Mouse (Mus musculus) CH12.LX (cell line): ENCODE measurements around the gene Rims1. TPM values are rescaled to one million over a fixed set of nuclear protein-coding genes. Genes with fewer than 3 reads are reported as not detected.

Experiments used
- DNase-seq: peaks from one replicate; pipeline ENCODE4 v3.0.0-alpha.2; 2013; ENCODE audit errors: extremely low read depth
- H3K27ac ChIP-seq: 2 replicates; pipeline ENCODE4 v1.5.1; 2012; ENCODE audit warnings: low read depth, mild to moderate bottlenecking, control low read depth, moderate library complexity; ENCODE audit not compliant: insufficient read depth
- H3K27me3 ChIP-seq: replicated peaks from 2 replicates; pipeline ENCODE3; 2012; ENCODE audit warnings: inconsistent platforms
- H3K36me3 ChIP-seq, 2 experiments: replicated peaks in 1 of 2; 2 replicates each; pipeline versions ENCODE3 to v1.6.1; 2012; ENCODE audit warnings: inconsistent platforms in 1 of 2, low read length in 1 of 2, mild to moderate bottlenecking in 1 of 2, mixed read lengths in 1 of 2, moderate library complexity in 1 of 2; ENCODE audit not compliant: control insufficient read depth in 1 of 2, insufficient read depth in 1 of 2
- H3K4me1 ChIP-seq, 2 experiments: 2 replicates each; pipeline ENCODE4 v1.6.1; 2012; ENCODE audit warnings: inconsistent platforms in 1 of 2, moderate library complexity in 1 of 2; ENCODE audit not compliant: insufficient read depth in 2 of 2, control insufficient read depth in 1 of 2
- H3K4me2 ChIP-seq: 2 replicates; pipeline ENCODE4 v1.6.1; 2012; ENCODE audit warnings: low read depth, mild to moderate bottlenecking, control low read depth; ENCODE audit not compliant: poor library complexity, insufficient read depth, severe bottlenecking
- H3K4me3 ChIP-seq, 3 experiments: fragments of 150-350 bp in 1 of 3; sonication (generic) in 1 of 3; replicated peaks in 1 of 3; 2 replicates each; pipeline versions ENCODE3 to v1.5.1; 2011 to 2012; ENCODE audit warnings: low read depth in 2 of 3, low read length in 2 of 3, mild to moderate bottlenecking in 2 of 3, moderate library complexity in 2 of 3, control low read depth in 1 of 3, improper control_type of control experiment in 1 of 3, inconsistent platforms in 1 of 3, mixed read lengths in 1 of 3; ENCODE audit not compliant: poor library complexity in 1 of 3
- H3K79me2 ChIP-seq: replicated peaks from 2 replicates; pipeline ENCODE4 v1.6.1; 2012; ENCODE audit warnings: mild to moderate bottlenecking, moderate library complexity; ENCODE audit not compliant: control insufficient read depth, poor library complexity, insufficient read depth, severe bottlenecking; ENCODE audit errors: extremely low read depth
- H3K9ac ChIP-seq: 2 replicates; pipeline ENCODE4 v1.6.1; 2012; ENCODE audit warnings: low read depth, mild to moderate bottlenecking, control low read depth, moderate library complexity; ENCODE audit not compliant: insufficient read depth
- H3K9me3 ChIP-seq: replicated peaks from 2 replicates; pipeline ENCODE3; 2012; ENCODE audit warnings: low read length, inconsistent platforms, mixed read lengths
- BHLHE40 ChIP-seq: IDR thresholded peaks from 2 replicates; pipeline ENCODE4 v1.6.1; 2011; ENCODE audit warnings: mild to moderate bottlenecking, low read depth, low read length, improper control_type of control experiment
- CHD1 ChIP-seq: IDR thresholded peaks from 2 replicates; pipeline ENCODE4 v1.6.1; 2012; ENCODE audit warnings: low read depth, low read length, improper control_type of control experiment, inconsistent platforms
- ETS1 ChIP-seq: conservative IDR thresholded peaks from 2 replicates; pipeline ENCODE4 v1.6.1; 2012; ENCODE audit warnings: low read depth, mild to moderate bottlenecking, inconsistent platforms, low read length, improper control_type of control experiment, moderate library complexity
- HCFC1 ChIP-seq: IDR thresholded peaks from 2 replicates; pipeline ENCODE4 v1.6.1; 2012; ENCODE audit warnings: low read depth, mild to moderate bottlenecking, inconsistent platforms, low read length, improper control_type of control experiment
- JUND ChIP-seq: conservative IDR thresholded peaks from 2 replicates; pipeline ENCODE4 v1.6.1; 2011; ENCODE audit warnings: low read depth, low read length, improper control_type of control experiment
- MAFK ChIP-seq: IDR thresholded peaks from 2 replicates; pipeline ENCODE4 v1.6.1; 2011; ENCODE audit warnings: low read length, improper control_type of control experiment; ENCODE audit not compliant: insufficient replicate concordance
- MAZ ChIP-seq: IDR thresholded peaks from 2 replicates; pipeline ENCODE4 v1.6.1; 2012; ENCODE audit warnings: low read depth, mild to moderate bottlenecking, inconsistent platforms, low read length, improper control_type of control experiment, moderate library complexity
- NRF1 ChIP-seq: IDR thresholded peaks from 2 replicates; pipeline ENCODE4 v1.6.1; 2014; ENCODE audit warnings: low read depth, mild to moderate bottlenecking, inconsistent platforms, low read length, improper control_type of control experiment, moderate library complexity
- POLR2A ChIP-seq: IDR thresholded peaks from 2 replicates; pipeline ENCODE4 v1.6.1; 2011; ENCODE audit warnings: low read depth, mild to moderate bottlenecking, improper control_type of control experiment, low read length
- RAD21 ChIP-seq: IDR thresholded peaks from 2 replicates; pipeline ENCODE4 v1.6.1; 2011; ENCODE audit warnings: low read depth, mild to moderate bottlenecking, low read length, improper control_type of control experiment, moderate library complexity
- SIN3A ChIP-seq: IDR thresholded peaks from 2 replicates; pipeline ENCODE4 v1.6.1; 2012; ENCODE audit warnings: low read length, improper control_type of control experiment, inconsistent platforms
- SMC3 ChIP-seq: IDR thresholded peaks from 2 replicates; pipeline ENCODE4 v1.6.1; 2011; ENCODE audit warnings: low read depth, low read length, improper control_type of control experiment
- USF1 ChIP-seq: IDR thresholded peaks from 2 replicates; pipeline ENCODE4 v1.6.1; 2014; ENCODE audit warnings: low read depth, mild to moderate bottlenecking, inconsistent platforms, low read length, improper control_type of control experiment
- ZNF384 ChIP-seq: IDR thresholded peaks from 2 replicates; pipeline ENCODE4 v1.6.1; 2012; ENCODE audit warnings: low read depth, low read length, improper control_type of control experiment, inconsistent platforms
- dilution Hi-C: fragments of 300-500 bp; cut with MboI; formaldehyde crosslinking; loops from 2 replicates; pipeline ENCODE4 v1.14.3; 2020; ENCODE audit warnings: low sequenced_read_pairs; ENCODE audit not compliant: extremely low pct_unique_long_range_greater_than_20kb, extremely low pct_ligation_motif_present
- in situ Hi-C: fragments of 300-500 bp; cut with MboI; formaldehyde crosslinking; loops from 3 replicates; pipeline ENCODE4 v1.14.3; 2019; ENCODE audit warnings: low sequenced_read_pairs, low pct_ligation_motif_present, low pct_unique_long_range_greater_than_20kb, mixed read lengths
- polyA plus RNA-seq: library from polyadenylated mRNA; unstranded; fragments of >175 nt; gene quantifications from 2 replicates; pipeline ENCODE4 v1.2.1, GENCODE M21; 2012; ENCODE audit warnings: low read depth; ENCODE audit not compliant: insufficient read length
- total RNA-seq, 2 experiments: library from RNA; depleted of rRNA; stranded (reverse); fragments of 300-350 nt in 1 of 2; fragments of >200 nt in 1 of 2; gene quantifications; 2 replicates each; pipeline ENCODE4 v1.2.3; 2012 to 2014

Gene Rims1
- total and polyA plus RNA-seq, 3 experiments, result not detected

DNA sequence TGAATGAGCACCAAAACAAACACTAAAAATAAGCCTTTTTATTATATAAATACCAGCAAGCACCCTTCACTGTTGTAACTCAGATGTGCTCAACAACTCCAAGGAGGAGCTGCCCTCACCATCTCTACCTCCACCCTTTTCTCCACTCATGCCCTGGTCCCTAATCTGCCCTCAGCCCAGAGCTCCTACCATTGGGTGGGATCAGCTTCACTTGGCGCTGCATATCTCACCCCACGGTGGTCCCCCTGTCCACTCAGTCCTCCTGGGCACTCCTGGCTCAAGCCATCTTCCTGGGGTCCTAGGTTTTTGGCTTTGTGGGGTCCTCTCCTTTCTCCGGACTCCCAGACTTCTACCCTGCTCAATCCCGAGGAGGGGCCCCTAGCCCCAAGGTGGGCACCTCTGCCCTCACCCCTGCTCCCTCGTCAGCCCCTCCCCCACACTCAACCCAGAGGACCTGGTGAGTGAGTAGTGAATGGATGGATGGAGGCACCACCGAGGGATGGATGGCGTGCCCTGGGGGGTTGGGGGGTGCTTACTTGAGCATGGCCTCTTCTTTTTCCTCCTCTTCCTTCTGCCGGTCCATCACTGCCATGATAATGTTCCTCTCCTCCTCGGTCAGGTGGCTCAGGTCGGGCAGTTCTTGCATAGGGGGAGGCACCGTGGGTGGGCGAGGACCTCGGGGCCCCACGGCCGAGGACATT, 619 bp downstream of the Rims1 start:
- Histone ChIP-seq H3K27ac (no peak overlapping the region), H3K79me2 (no peaks in the 10 kb centered on the region), H3K4me3 (no peak overlapping the region), H3K9ac (no peak overlapping the region), H3K9me3 (no peaks in the 10 kb centered on the region), H3K4me1 (no peaks in the 10 kb centered on the region), H3K27me3 (no peaks in the 10 kb centered on the region), H3K36me3 (no peaks in the 10 kb centered on the region), H3K4me2 (no peak overlapping the region)
- in situ Hi-C loops, result no loop called here
- dilution Hi-C loops, result no loop called here
- TF ChIP-seq RAD21 (no peak), JUND (no peak), SMC3 (no peak), CHD1 (no peak), ZNF384 (no peak), BHLHE40 (no peak), MAFK (no peak), SIN3A (no peak)
- DNase-seq, result no peak

DNA sequence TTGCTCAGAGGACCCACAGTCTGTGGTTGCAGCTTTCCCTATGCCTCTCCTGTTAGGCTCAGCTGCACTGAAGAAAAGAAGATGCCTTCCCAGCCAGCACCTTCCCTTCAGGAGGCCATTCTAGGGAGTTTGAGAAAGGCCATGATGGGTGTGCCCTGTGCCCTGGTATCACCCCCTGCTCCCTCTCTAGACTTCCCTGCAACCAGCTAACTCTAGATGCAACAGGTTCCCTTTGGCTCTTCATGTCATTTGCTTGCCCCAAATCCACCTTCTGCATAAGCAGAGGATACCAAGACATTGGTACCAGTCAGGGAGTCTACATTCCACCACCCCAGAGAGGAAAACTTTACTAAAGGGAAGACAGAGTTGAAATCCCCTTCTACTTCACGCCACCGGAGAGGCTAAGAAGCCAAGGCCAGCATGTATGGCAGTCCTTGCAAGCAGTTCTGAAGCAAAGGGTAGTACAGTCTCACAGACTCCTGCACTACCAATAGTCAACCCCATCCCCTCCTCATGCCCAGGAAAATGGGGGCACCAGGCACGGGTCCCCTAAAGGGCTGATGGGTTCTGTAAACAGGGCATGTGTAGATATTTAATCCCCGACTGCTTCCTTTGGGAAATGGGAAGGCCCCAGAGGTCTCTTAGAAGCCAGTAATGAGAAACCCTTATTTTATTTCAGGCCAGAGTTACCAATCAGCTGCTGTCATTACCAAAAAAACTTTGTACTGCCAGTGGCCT, 1.5 kb downstream of the Rims1 start:
- Histone ChIP-seq H3K9me3 (no peaks in the 10 kb centered on the region), H3K79me2 (no peaks in the 10 kb centered on the region), H3K9ac (no peak overlapping the region), H3K4me1 (no peaks in the 10 kb centered on the region)
- no peak for DNase-seq
- in situ Hi-C loops, result no loop called here
- dilution Hi-C loops, result no loop called here
- TF ChIP-seq NRF1, result no peak
- TF ChIP-seq, all 38 proteins: peak for 0
- no peak overlapping the region for H3K4me3 ChIP-seq
- no peaks in the 10 kb centered on the region for H3K27me3 ChIP-seq
- H3K36me3 ChIP-seq, result no peaks in the 10 kb centered on the region
- no peak overlapping the region for H3K4me2 ChIP-seq
- H3K27ac ChIP-seq, result no peak overlapping the region

DNA sequence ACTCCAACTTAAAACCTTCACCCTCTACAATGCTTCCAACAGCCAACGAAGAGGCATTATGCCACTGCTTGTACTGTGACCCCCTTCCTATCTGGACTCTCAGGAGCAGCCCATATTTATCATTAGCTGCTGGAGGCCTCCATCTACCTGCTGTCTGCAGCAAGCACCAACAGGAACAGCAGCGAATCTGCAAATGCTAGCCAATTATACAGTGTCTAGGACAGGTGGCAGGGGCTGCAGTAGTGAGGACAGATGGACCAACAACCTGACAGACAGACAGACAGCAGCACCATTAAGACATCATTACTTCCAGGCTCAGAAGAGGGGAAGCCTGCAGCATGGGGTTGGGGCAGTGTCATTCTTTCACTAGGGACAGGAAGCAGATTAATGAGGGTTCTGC, 2.3 kb downstream of the Rims1 start:
- TF ChIP-seq POLR2A (no peak), JUND (no peak), CHD1 (no peak), MAZ (no peak), RAD21 (no peak), USF1 (no peak), ETS1 (no peak), HCFC1 (no peak)
- in situ Hi-C loops (no loop called here), dilution Hi-C loops (no loop called here)
- Histone ChIP-seq H3K27me3 (no peaks in the 10 kb centered on the region), H3K9ac (no peak overlapping the region), H3K4me2 (no peak overlapping the region), H3K4me3 (no peak overlapping the region), H3K36me3 (no peaks in the 10 kb centered on the region), H3K4me1 (no peaks in the 10 kb centered on the region), H3K27ac (no peak overlapping the region), H3K79me2 (no peaks in the 10 kb centered on the region), H3K9me3 (no peaks in the 10 kb centered on the region)
- DNase-seq, result no peak
